Comparison of ENCODE assay signal across 8 mouse cellular contexts in genomic region chr15:103169612-103170315, GRCm38 (mm10). TPM values are rescaled to one million over a fixed set of nuclear protein-coding genes. Genes with fewer than 3 reads are reported as not detected.
A peak's percentile ranks its signal among the peaks of the same experiment; 100 is the strongest.
DNase-seq lines count a peak whose midpoint lies in the region; ATAC-seq and TF ChIP-seq lines count a peak whose summit lies in the region.

No protein-coding gene starts in this region.

- 3% methylated on average over 26 of the region's 26 CpGs for WGBS in forebrain, embryonic 14.5 days
- 7% methylated on average over 25 of the region's 26 CpGs for WGBS in liver, postnatal 0 days (ENCODE audit: insufficient replicate concordance)

- H3K4me1 ChIP-seq in CH12.LX (ENCODE audit: control insufficient read depth in 1 of 2, insufficient read depth in 2 of 2), result peaks cover 2 to 36% of the 10 kb centered on the region in 2 experiments; a peak in 3 of 4 replicates
- peaks cover 15% of the 10 kb centered on the region for H3K4me1 ChIP-seq in forebrain, embryonic 14.5 days (ENCODE audit: control insufficient read depth, insufficient read depth, low read length)
- peaks cover 22% of the 10 kb centered on the region for H3K4me1 ChIP-seq in liver, postnatal 0 days (ENCODE audit: insufficient read depth)

- no peaks in the 10 kb centered on the region for H3K79me2 ChIP-seq in CH12.LX (replicated peaks; ENCODE audit: control insufficient read depth, extremely low read depth, insufficient read depth, poor library complexity, severe bottlenecking)

- peak; percentile 57 for DNase-seq in gastrocnemius, postnatal 14 days
- DNase-seq in gastrocnemius, postnatal 25 days, result no peak
- no peak for DNase-seq in CH12.LX (ENCODE audit: extremely low read depth)
- DNase-seq in forebrain, embryonic 14.5 days (ENCODE audit: low spot score), result no peak
- no peak for DNase-seq in liver, postnatal 0 days
- DNase-seq in urinary bladder, adult 18-20 months (ENCODE audit: low spot score in 2 of 2), result no peak
- no peak for DNase-seq in natural killer cell, adult 2 months (ENCODE audit: low spot score in 2 of 2)

- in situ Hi-C loops in CH12.LX (cut with MboI; ENCODE audit: low pct_ligation_motif_present, low pct_unique_long_range_greater_than_20kb, low sequenced_read_pairs), result loop anchor here (5.0 to 25.0 kb wide), 3 partner anchors 155 to 432 kb away; partner anchors contain the start of gene Hoxc4

- intact Hi-C loops in gastrocnemius, postnatal 14 days (cut with DNase I; ENCODE audit: low total_unique reads), result loop anchor here (5.0 to 10.0 kb wide), 4 partner anchors 37 to 415 kb away; no protein-coding TSS in a partner anchor

- H3K9me3 ChIP-seq in CH12.LX (replicated peaks; ENCODE audit: low read length), result peaks cover 6% of the 10 kb centered on the region
- H3K9me3 ChIP-seq in forebrain, embryonic 14.5 days (replicated peaks; ENCODE audit: control insufficient read depth, low read length), result no peaks in the 10 kb centered on the region
- no peaks in the 10 kb centered on the region for H3K9me3 ChIP-seq in liver, postnatal 0 days (ENCODE audit: low read length)

- dilution Hi-C loops in CH12.LX (cut with MboI; ENCODE audit: extremely low pct_ligation_motif_present, extremely low pct_unique_long_range_greater_than_20kb, low sequenced_read_pairs), result loop anchor here (10.0 kb wide), 1 partner anchor 175 kb away; the partner anchor contains the start of genes Hoxc6 and Hoxc8

- ATAC-seq in forebrain, embryonic 14.5 days, result no peak
- ATAC-seq in liver, postnatal 0 days, result no peak
- no peak for ATAC-seq in megakaryocyte-erythroid progenitor cell, adult 5-6 weeks (replicated peaks; ENCODE audit: low FRiP score, low TSS enrichment, poor library complexity, severe bottlenecking)

- H3K4me3 ChIP-seq in CH12.LX (replicated peaks in 1 of 3; ENCODE audit: low read depth in 2 of 3, low read length in 2 of 3, poor library complexity in 1 of 3), result no peak overlapping the region
- peak overlapping the region; percentile 42 for H3K4me3 ChIP-seq in forebrain, embryonic 14.5 days (ENCODE audit: low read depth, low read length)
- peak overlapping the region; percentile 54 for H3K4me3 ChIP-seq in liver, postnatal 0 days (ENCODE audit: low read depth, low read length)

- no peak overlapping the region for H3K27ac ChIP-seq in CH12.LX (ENCODE audit: insufficient read depth, low read depth)
- H3K27ac ChIP-seq in forebrain, embryonic 14.5 days (ENCODE audit: low read depth, low read length), result no peak overlapping the region
- H3K27ac ChIP-seq in liver, postnatal 0 days (ENCODE audit: low read depth), result no peak overlapping the region

- no peak for TF ChIP-seq EP300 in CH12.LX (IDR thresholded peaks at IDR 0.05; ENCODE audit: low read length)
- TF ChIP-seq EP300 in liver, postnatal 0 days (IDR thresholded peaks at IDR 0.05; ENCODE audit: low read depth), result no peak

- no peak for TF ChIP-seq CTCF in CH12.LX (conservative IDR thresholded peaks at IDR 0.05 in 1 of 2, IDR thresholded peaks at IDR 0.05 in 1 of 2; ENCODE audit: low read depth in 2 of 2, low read length in 2 of 2)
- TF ChIP-seq CTCF in liver, postnatal 0 days (IDR thresholded peaks at IDR 0.05; ENCODE audit: low read depth), result no peak

- H3K27me3 ChIP-seq in CH12.LX (replicated peaks), result peaks cover 91% of the 10 kb centered on the region
- H3K27me3 ChIP-seq in forebrain, embryonic 14.5 days (replicated peaks; ENCODE audit: control insufficient read depth, insufficient read depth, low read length), result peaks cover 81% of the 10 kb centered on the region
- H3K27me3 ChIP-seq in liver, postnatal 0 days (ENCODE audit: insufficient read depth, low read length), result peaks cover 77% of the 10 kb centered on the region

- no peak for TF ChIP-seq POLR2A in CH12.LX (IDR thresholded peaks at IDR 0.05; ENCODE audit: low read depth, low read length)

- peak overlapping the region; percentile 86; the same call in 1 of the 2 replicates for H3K4me2 ChIP-seq in CH12.LX (ENCODE audit: insufficient read depth, low read depth, poor library complexity, severe bottlenecking)
- H3K4me2 ChIP-seq in forebrain, embryonic 14.5 days (ENCODE audit: low read length), result peak overlapping the region; percentile 84
- peak overlapping the region; percentile 75 for H3K4me2 ChIP-seq in liver, postnatal 0 days (ENCODE audit: low read depth, low read length)

- H3K9ac ChIP-seq in CH12.LX (ENCODE audit: insufficient read depth, low read depth), result no peak overlapping the region
- H3K9ac ChIP-seq in forebrain, embryonic 14.5 days (ENCODE audit: low read length), result peak overlapping the region; percentile 58; the same call in 1 of the 2 replicates
- H3K9ac ChIP-seq in liver, postnatal 0 days (replicated peaks), result no peak overlapping the region

- H3K36me3 ChIP-seq in CH12.LX (replicated peaks in 1 of 2; ENCODE audit: control insufficient read depth in 1 of 2, insufficient read depth in 1 of 2, low read length in 1 of 2), result no peaks in the 10 kb centered on the region
- H3K36me3 ChIP-seq in forebrain, embryonic 14.5 days (ENCODE audit: control insufficient read depth, insufficient read depth, low read length), result no peaks in the 10 kb centered on the region
- no peaks in the 10 kb centered on the region for H3K36me3 ChIP-seq in liver, postnatal 0 days (replicated peaks; ENCODE audit: insufficient read depth, low read length)

- no peak for TF ChIP-seq RAD21 in CH12.LX (IDR thresholded peaks at IDR 0.05; ENCODE audit: low read depth, low read length)

TF ChIP-seq in CH12.LX, 34 proteins besides CTCF, POLR2A, EP300 and RAD21:
- no peak for TF ChIP-seq MXI1 (IDR thresholded peaks at IDR 0.05; ENCODE audit: low read depth, low read length)
- TF ChIP-seq MAFK (IDR thresholded peaks at IDR 0.05; ENCODE audit: insufficient replicate concordance, low read length), result no peak
- no peak for TF ChIP-seq CHD1 (IDR thresholded peaks at IDR 0.05; ENCODE audit: low read depth, low read length)
- no peak for TF ChIP-seq JUN (IDR thresholded peaks at IDR 0.05; ENCODE audit: insufficient read depth, low read depth, low read length)
- TF ChIP-seq KAT2A (IDR thresholded peaks at IDR 0.05; ENCODE audit: insufficient replicate concordance, low read length), result no peak
- no peak for TF ChIP-seq MAX (IDR thresholded peaks at IDR 0.05; ENCODE audit: low read length)
- no peak for TF ChIP-seq NELFE (IDR thresholded peaks at IDR 0.05; ENCODE audit: low read depth, low read length)
- TF ChIP-seq SIN3A (IDR thresholded peaks at IDR 0.05; ENCODE audit: low read length), result no peak
- no peak for TF ChIP-seq ZKSCAN1 (IDR thresholded peaks at IDR 0.05; ENCODE audit: borderline replicate concordance, low read depth, low read length)
- no peak for TF ChIP-seq MEF2A (IDR thresholded peaks at IDR 0.05; ENCODE audit: borderline replicate concordance, low read depth, low read length)
- no peak for TF ChIP-seq E2F4 (IDR thresholded peaks at IDR 0.05; ENCODE audit: insufficient replicate concordance, low read depth, low read length)
- no peak for TF ChIP-seq MYC (IDR thresholded peaks at IDR 0.05; ENCODE audit: low read depth, low read length)

RNA-seq across cellular contexts. Expression of gene Smug1, which starts 2.9 kb away (rescaled TPM):
- 10 to 100 TPM; 10.6 to 11.6 TPM for total RNA-seq in gastrocnemius, postnatal 14 days (2021)
- 10 to 100 TPM in 1 of 2 experiments, 1 to 10 TPM in 1; 9.4 to 11.7 TPM for total RNA-seq in gastrocnemius, postnatal 25 days (2021)
- 7.3 and 7.8 TPM in 2 replicates for total RNA-seq in CH12.LX (2012; rRNA removed)
- 9.5 and 9.8 TPM in 2 replicates for total RNA-seq in CH12.LX (2014; rRNA removed)
- polyA plus RNA-seq in CH12.LX (2012; ENCODE audit: insufficient read length, low read depth), result 6.1 and 7.3 TPM in 2 replicates
- polyA plus RNA-seq in forebrain, embryonic 14.5 days (2014; fragmentation: Nextera tagmentation; extraction: Ambion mirVana), result 25.3 and 26.5 TPM in 2 replicates
- 3.6 and 3.8 TPM in 2 replicates for polyA plus RNA-seq in liver, postnatal 0 days (2015; fragmentation: Nextera tagmentation; extraction: Ambion mirVana)
- total RNA-seq in megakaryocyte-erythroid progenitor cell, adult 5-6 weeks (2014; fragmentation: Nextera tagmentation), result 3.6 and 5.9 TPM in 2 replicates
- total RNA-seq in megakaryocyte-erythroid progenitor cell, adult 5-6 weeks (2017), result 2.2 and 4.2 TPM in 2 replicates

Comparison
In these comparisons a context has a peak if more than half of its experiments do, and no peak if none do; other contexts are left out.
1. H3K4me3 ChIP-seq: peak in forebrain, embryonic 14.5 days (single experiment) and liver, postnatal 0 days (single experiment); none in CH12.LX (0 of 3).
2. Peak in every context shown above with its lines, with median percentiles within 50 percentile points of each other: H3K4me2 ChIP-seq.